Mouse (Mus musculus): Measurements from ENCODE around the gene Kcnb1.

Kcnb1 gene

GRCm38 (mm10) chr2:167190076-167190399, at the start of gene Kcnb1:
TSS of gene Kcnb1 (minus strand) at chr2:167190155.
- DNase-seq (ENCODE audit: extremely low read depth, low read depth), result no peak

GRCm38 (mm10) chr2:167239262-167239661, 49.3 kb upstream of the Kcnb1 start:
- no peak for DNase-seq (ENCODE audit: extremely low read depth, low read depth)

- DNase-seq (ENCODE audit: extremely low read depth, low read depth), result no peak
Observed at GRCm38 (mm10) chr2:167237224-167237623, 47.3 kb upstream of the Kcnb1 start.

- no peak for DNase-seq (ENCODE audit: extremely low read depth, low read depth)
Observed at GRCm38 (mm10) chr2:167236174-167236573, 46.2 kb upstream of the Kcnb1 start.

GRCm38 (mm10) chr2:167235338-167236018, 45.5 kb upstream of the Kcnb1 start:
- no peak for DNase-seq (ENCODE audit: extremely low read depth, low read depth)

- no peak for DNase-seq (ENCODE audit: extremely low read depth, low read depth)
Observed at GRCm38 (mm10) chr2:167233771-167234170, 43.8 kb upstream of the Kcnb1 start.

- DNase-seq (ENCODE audit: extremely low read depth, low read depth), result no peak
Observed at GRCm38 (mm10) chr2:167233009-167233335, 43.0 kb upstream of the Kcnb1 start.

- DNase-seq (ENCODE audit: extremely low read depth, low read depth), result no peak
Observed at GRCm38 (mm10) chr2:167232132-167233008, 42.4 kb upstream of the Kcnb1 start.

GRCm38 (mm10) chr2:167230554-167230953, 40.6 kb upstream of the Kcnb1 start:
- DNase-seq (ENCODE audit: extremely low read depth, low read depth), result peak; percentile 65

- DNase-seq (ENCODE audit: extremely low read depth, low read depth), result no peak
Observed at GRCm38 (mm10) chr2:167224937-167225336, 35.0 kb upstream of the Kcnb1 start.

GRCm38 (mm10) chr2:167224194-167224593, 34.2 kb upstream of the Kcnb1 start:
- no peak for DNase-seq (ENCODE audit: extremely low read depth, low read depth)

- peak; percentile 65 for DNase-seq (ENCODE audit: extremely low read depth, low read depth)
Observed at GRCm38 (mm10) chr2:167222152-167222551, 32.2 kb upstream of the Kcnb1 start.

GRCm38 (mm10) chr2:167221159-167221845, 31.3 kb upstream of the Kcnb1 start:
- peak; percentile 53 for DNase-seq (ENCODE audit: extremely low read depth, low read depth)

- DNase-seq (ENCODE audit: extremely low read depth, low read depth), result peak; percentile 68
Observed at GRCm38 (mm10) chr2:167220736-167221135, 30.8 kb upstream of the Kcnb1 start.

- peak; percentile 60 for DNase-seq (ENCODE audit: extremely low read depth, low read depth)
Observed at GRCm38 (mm10) chr2:167219154-167219775, 29.3 kb upstream of the Kcnb1 start.

- no peak for DNase-seq (ENCODE audit: extremely low read depth, low read depth)
Observed at GRCm38 (mm10) chr2:167213666-167214065, 23.7 kb upstream of the Kcnb1 start.

- DNase-seq (ENCODE audit: extremely low read depth, low read depth), result no peak
Observed at GRCm38 (mm10) chr2:167213076-167213475, 23.1 kb upstream of the Kcnb1 start.

GRCm38 (mm10) chr2:167212551-167212950, 22.6 kb upstream of the Kcnb1 start:
- DNase-seq (ENCODE audit: extremely low read depth, low read depth), result no peak

GRCm38 (mm10) chr2:167212089-167212488, 22.1 kb upstream of the Kcnb1 start:
- DNase-seq (ENCODE audit: extremely low read depth, low read depth), result no peak

- DNase-seq (ENCODE audit: extremely low read depth, low read depth), result no peak
Observed at GRCm38 (mm10) chr2:167209900-167210299, 19.9 kb upstream of the Kcnb1 start.

GRCm38 (mm10) chr2:167208984-167209383, 19.0 kb upstream of the Kcnb1 start:
- no peak for DNase-seq (ENCODE audit: extremely low read depth, low read depth)
